Mouse (Mus musculus) spleen, adult 2 months (tissue): Measurements from ENCODE around the gene Pex13.

Experiments
- CTCF ChIP-seq: fragments of 200-500 bp; IDR thresholded peaks from 2 replicates; pipeline ENCODE4 v1.5.1; 2011; ENCODE audit warnings: mild to moderate bottlenecking, inconsistent platforms; ENCODE audit not compliant: insufficient read depth, insufficient read length, insufficient replicate concordance; ENCODE audit errors: extremely low read depth
- POLR2A ChIP-seq: fragments of 200-500 bp; IDR thresholded peaks from 2 replicates; pipeline ENCODE4 v1.6.1; 2011; ENCODE audit warnings: low read depth, low read length, inconsistent platforms

GRCm38 (mm10) chr11:23633879-23634215 is 31.9 kb downstream of the Pex13 start:
- TF ChIP-seq CTCF = no peak
- TF ChIP-seq POLR2A = no peak
